Mouse (Mus musculus) liver, embryonic 12.5 days (tissue): Measurements from ENCODE around the gene Ttc13. TPM values are rescaled to one million over a fixed set of nuclear protein-coding genes. Genes with fewer than 3 reads are reported as not detected.

Source experiments
- ATAC-seq: fragments of 200-750 bp; cut with Nextera tagmentation; 2 replicates; pipeline ENCODE4 v1.8.0; 2017; ENCODE audit warnings: moderate number of reproducible peaks, mild to moderate bottlenecking, moderate library complexity
- H3K27ac ChIP-seq: fragments of 300-500 bp; sonication (generic); 2 replicates; pipeline ENCODE4 v1.5.1; 2016; ENCODE audit warnings: mild to moderate bottlenecking
- H3K27me3 ChIP-seq: fragments of 300-500 bp; sonication (generic); replicated peaks from 2 replicates; pipeline ENCODE4 v1.6.1; 2016; ENCODE audit warnings: mild to moderate bottlenecking, moderate library complexity
- H3K36me3 ChIP-seq: fragments of 300-500 bp; sonication (generic); 2 replicates; pipeline ENCODE4 v1.6.1; 2016; ENCODE audit warnings: mild to moderate bottlenecking, moderate library complexity
- H3K4me1 ChIP-seq: fragments of 300-500 bp; sonication (generic); 2 replicates; pipeline ENCODE4 v1.6.1; 2016
- H3K4me2 ChIP-seq: fragments of 300-500 bp; sonication (generic); 2 replicates; pipeline ENCODE4 v1.6.1; 2016; ENCODE audit warnings: mild to moderate bottlenecking, moderate library complexity
- H3K4me3 ChIP-seq: fragments of 300-500 bp; sonication (generic); 2 replicates; pipeline ENCODE4 v1.5.1; 2016; ENCODE audit warnings: mild to moderate bottlenecking, moderate library complexity
- H3K9ac ChIP-seq: fragments of 300-500 bp; sonication (generic); 2 replicates; pipeline ENCODE4 v1.6.1; 2016; ENCODE audit warnings: mild to moderate bottlenecking, moderate library complexity
- H3K9me3 ChIP-seq: fragments of 300-500 bp; sonication (generic); replicated peaks from 2 replicates; pipeline ENCODE4 v1.6.1; 2016; ENCODE audit warnings: mild to moderate bottlenecking, moderate library complexity
- WGBS: fragments of 180-500 bp; shearing (Covaris S2); methylation state at CpG from one replicate; pipeline ENCODE4 v1.1.7; 2016; ENCODE audit not compliant: insufficient replicate concordance; 5-methylcytosine and 5-hydroxymethylcytosine counted together
- polyA plus RNA-seq: library from polyadenylated mRNA; unstranded; fragments of >200 nt; fragmentation: Nextera tagmentation; extraction: Ambion mirVana; gene quantifications from 2 replicates; pipeline ENCODE4 v1.2.1, GENCODE M21; 2016

Gene Ttc13
- polyA plus RNA-seq, 1 experiment from 2014 or later = 32.4 TPM

GRCm38 (mm10) chr8:124739268-124739667 lies 17.5 kb upstream of the Ttc13 start:
- peaks cover 43% of the 10 kb centered on the region for H3K36me3 ChIP-seq
- no peaks in the 10 kb centered on the region for H3K4me1 ChIP-seq
- no peak overlapping the region for H3K9ac ChIP-seq
- H3K9me3 ChIP-seq = no peaks in the 10 kb centered on the region
- H3K27ac ChIP-seq = no peak overlapping the region
- H3K27me3 ChIP-seq = no peaks in the 10 kb centered on the region
- no peak overlapping the region for H3K4me3 ChIP-seq
- 79% methylated on average over 1 of the region's 1 CpGs for WGBS
- no peak for ATAC-seq
- H3K4me2 ChIP-seq = no peak overlapping the region

- Histone ChIP-seq H3K36me3 (peaks cover 69% of the 10 kb centered on the region), H3K4me3 (no peak overlapping the region), H3K27me3 (no peaks in the 10 kb centered on the region), H3K9ac (no peak overlapping the region), H3K4me2 (no peak overlapping the region), H3K4me1 (no peaks in the 10 kb centered on the region), H3K9me3 (no peaks in the 10 kb centered on the region), H3K27ac (no peak overlapping the region)
- WGBS = 62% methylated on average over 3 of the region's 3 CpGs
- ATAC-seq = no peak
These were observed 13.7 kb upstream of the Ttc13 start for GRCm38 (mm10) chr8:124735371-124735911.

GRCm38 (mm10) chr8:124732828-124733227 lies 11.0 kb upstream of the Ttc13 start:
- WGBS = 58% methylated on average over 8 of the region's 8 CpGs
- Histone ChIP-seq H3K9ac (no peak overlapping the region), H3K27me3 (no peaks in the 10 kb centered on the region), H3K4me3 (no peak overlapping the region), H3K4me1 (no peaks in the 10 kb centered on the region), H3K9me3 (no peaks in the 10 kb centered on the region), H3K4me2 (no peak overlapping the region), H3K36me3 (peaks cover 88% of the 10 kb centered on the region), H3K27ac (no peak overlapping the region)
- no peak for ATAC-seq

- H3K9me3 ChIP-seq = no peaks in the 10 kb centered on the region
- no peak overlapping the region for H3K27ac ChIP-seq
- H3K4me3 ChIP-seq = no peak overlapping the region
- H3K4me1 ChIP-seq = peaks cover 28% of the 10 kb centered on the region
- no peak for ATAC-seq
- H3K9ac ChIP-seq = no peak overlapping the region
- no peaks in the 10 kb centered on the region for H3K27me3 ChIP-seq
- 84% methylated on average over 7 of the region's 7 CpGs for WGBS
- peaks cover 41% of the 10 kb centered on the region for H3K36me3 ChIP-seq
- no peak overlapping the region for H3K4me2 ChIP-seq
These were observed 2.5 kb upstream of the Ttc13 start for GRCm38 (mm10) chr8:124724301-124724700.

- H3K4me2 ChIP-seq = peak overlapping the region; percentile 95
- H3K27ac ChIP-seq = peak overlapping the region; percentile 70; the same call in 1 of the 2 replicates
- H3K27me3 ChIP-seq = no peaks in the 10 kb centered on the region
- H3K9me3 ChIP-seq = no peaks in the 10 kb centered on the region
- H3K4me1 ChIP-seq = peaks cover 32% of the 10 kb centered on the region
- peaks cover 12% of the 10 kb centered on the region for H3K36me3 ChIP-seq
- H3K4me3 ChIP-seq = peak overlapping the region; percentile 99
- 3% methylated on average over 31 of the region's 31 CpGs for WGBS
- ATAC-seq = peak; percentile 53
- H3K9ac ChIP-seq = peak overlapping the region; percentile 94
These were observed 583 bp downstream of the Ttc13 start for GRCm38 (mm10) chr8:124720938-124721861.

- no peak for ATAC-seq
- H3K27ac ChIP-seq = no peak overlapping the region
- no peaks in the 10 kb centered on the region for H3K9me3 ChIP-seq
- H3K36me3 ChIP-seq = peaks cover 4% of the 10 kb centered on the region
- H3K27me3 ChIP-seq = no peaks in the 10 kb centered on the region
- H3K4me3 ChIP-seq = peak overlapping the region; percentile 99; the same call in 1 of the 2 replicates
- H3K9ac ChIP-seq = peak overlapping the region; percentile 94; the same call in 1 of the 2 replicates
- peak overlapping the region; percentile 95 for H3K4me2 ChIP-seq
- H3K4me1 ChIP-seq = peaks cover 40% of the 10 kb centered on the region
- 79% methylated on average over 7 of the region's 7 CpGs for WGBS
These were observed 1.6 kb downstream of the Ttc13 start for GRCm38 (mm10) chr8:124720133-124720532.

- no peak overlapping the region for H3K4me2 ChIP-seq
- no peaks in the 10 kb centered on the region for H3K9me3 ChIP-seq
- no peak overlapping the region for H3K9ac ChIP-seq
- H3K4me3 ChIP-seq = no peak overlapping the region
- no peaks in the 10 kb centered on the region for H3K27me3 ChIP-seq
- H3K36me3 ChIP-seq = peaks cover 35% of the 10 kb centered on the region
- no peak overlapping the region for H3K27ac ChIP-seq
- peaks cover 33% of the 10 kb centered on the region for H3K4me1 ChIP-seq
- WGBS = 87% methylated on average over 8 of the region's 8 CpGs
- ATAC-seq = no peak
These were observed 6.0 kb downstream of the Ttc13 start for GRCm38 (mm10) chr8:124715736-124716135.

- H3K4me2 ChIP-seq = no peak overlapping the region
- H3K9me3 ChIP-seq = no peaks in the 10 kb centered on the region
- no peak overlapping the region for H3K9ac ChIP-seq
- no peaks in the 10 kb centered on the region for H3K27me3 ChIP-seq
- peaks cover 60% of the 10 kb centered on the region for H3K36me3 ChIP-seq
- peak; percentile 81 for ATAC-seq
- H3K27ac ChIP-seq = no peak overlapping the region
- no peak overlapping the region for H3K4me3 ChIP-seq
- 61% methylated on average over 6 of the region's 6 CpGs for WGBS
- peaks cover 24% of the 10 kb centered on the region for H3K4me1 ChIP-seq
These were observed 8.6 kb downstream of the Ttc13 start for GRCm38 (mm10) chr8:124713207-124713606.

- Histone ChIP-seq H3K9ac (no peak overlapping the region), H3K4me1 (no peaks in the 10 kb centered on the region), H3K4me3 (no peak overlapping the region), H3K4me2 (no peak overlapping the region), H3K27ac (no peak overlapping the region), H3K27me3 (no peaks in the 10 kb centered on the region), H3K36me3 (peaks cover 78% of the 10 kb centered on the region), H3K9me3 (no peaks in the 10 kb centered on the region)
- WGBS = 84% methylated on average over 8 of the region's 8 CpGs
- no peak for ATAC-seq
These were observed 16.0 kb downstream of the Ttc13 start for GRCm38 (mm10) chr8:124705823-124706222.

GRCm38 (mm10) chr8:124704376-124704775 lies 17.4 kb downstream of the Ttc13 start:
- Histone ChIP-seq H3K4me3 (no peak overlapping the region), H3K27me3 (no peaks in the 10 kb centered on the region), H3K9me3 (no peaks in the 10 kb centered on the region), H3K4me1 (no peaks in the 10 kb centered on the region), H3K9ac (no peak overlapping the region), H3K27ac (no peak overlapping the region), H3K36me3 (peaks cover 79% of the 10 kb centered on the region), H3K4me2 (no peak overlapping the region)
- ATAC-seq = no peak
- 78% methylated on average over 4 of the region's 4 CpGs for WGBS

- no peak for ATAC-seq
- Histone ChIP-seq H3K27ac (no peak overlapping the region), H3K4me3 (no peak overlapping the region), H3K9ac (no peak overlapping the region), H3K4me1 (no peaks in the 10 kb centered on the region), H3K9me3 (no peaks in the 10 kb centered on the region), H3K4me2 (no peak overlapping the region), H3K27me3 (no peaks in the 10 kb centered on the region), H3K36me3 (peaks cover 77% of the 10 kb centered on the region)
- 64% methylated on average over 4 of the region's 4 CpGs for WGBS
These were observed 18.3 kb downstream of the Ttc13 start for GRCm38 (mm10) chr8:124703526-124703925.

- peaks cover 80% of the 10 kb centered on the region for H3K36me3 ChIP-seq
- no peak overlapping the region for H3K4me2 ChIP-seq
- no peak overlapping the region for H3K4me3 ChIP-seq
- H3K4me1 ChIP-seq = no peaks in the 10 kb centered on the region
- no peak for ATAC-seq
- no peaks in the 10 kb centered on the region for H3K27me3 ChIP-seq
- 83% methylated on average over 3 of the region's 3 CpGs for WGBS
- H3K9ac ChIP-seq = no peak overlapping the region
- no peak overlapping the region for H3K27ac ChIP-seq
- no peaks in the 10 kb centered on the region for H3K9me3 ChIP-seq
These were observed 19.6 kb downstream of the Ttc13 start for GRCm38 (mm10) chr8:124702183-124702582.
